Mouse (Mus musculus): Measurements from ENCODE around the gene Hps3. TPM values are rescaled to one million over a fixed set of nuclear protein-coding genes. Genes with fewer than 3 reads are reported as not detected.

Gene Hps3
- 4.5 and 4.9 TPM in 2 replicates for polyA plus RNA-seq (2015; fragmentation: Nextera tagmentation; extraction: Ambion mirVana)

GRCm38 (mm10) chr3:20034719-20035404 is at the start of gene Hps3:
Gene Hps3, minus strand, starts transcription at chr3:20035315.

DNA sequence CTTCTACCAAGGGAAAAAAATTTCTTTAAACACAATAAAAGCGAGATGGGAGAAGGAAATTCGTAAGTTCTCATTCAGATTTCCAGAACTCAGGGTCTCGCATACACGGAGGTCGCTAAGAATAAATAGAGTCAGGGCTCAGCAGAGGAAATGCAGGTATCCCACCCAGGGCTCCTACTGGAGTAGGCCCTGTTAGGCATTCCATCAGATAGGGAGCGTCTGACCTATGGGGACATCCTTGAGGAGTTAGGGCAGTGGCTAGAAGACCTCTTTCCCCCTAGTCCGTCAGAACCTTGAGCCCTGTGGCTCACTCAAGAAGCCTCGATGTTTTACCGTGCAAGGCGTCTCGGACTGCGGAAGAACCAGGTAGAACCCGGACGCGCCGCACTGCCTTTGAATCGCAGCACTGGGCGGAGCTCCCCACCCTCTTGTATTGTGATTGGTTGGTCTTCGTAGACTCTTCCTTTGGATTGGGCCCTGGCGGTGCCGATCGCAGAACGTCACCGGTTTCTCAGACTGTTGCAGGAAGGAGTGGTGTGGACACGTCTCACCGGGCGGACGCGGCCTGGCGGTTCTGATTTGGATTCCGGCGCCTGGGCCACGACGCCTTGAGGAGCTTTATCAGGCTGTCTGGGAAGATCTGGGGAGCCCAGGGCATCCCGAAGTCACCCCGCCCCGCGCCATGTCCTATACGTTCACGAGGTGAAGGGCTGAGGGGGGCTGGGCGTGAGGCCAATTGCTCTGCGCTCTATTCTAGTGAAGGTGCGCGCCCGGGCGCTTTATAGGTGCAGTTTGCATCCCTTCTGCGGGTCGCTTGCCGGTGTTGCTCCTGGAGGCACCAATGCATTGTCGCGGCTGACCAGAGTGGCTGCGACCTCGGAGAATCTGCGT is 22.4 kb upstream of the Hps3 start, which contains the start of gene Hltf:
Hltf (plus strand) TSS at position 506 of the 891 bp plus-strand sequence.

GRCm38 (mm10) chr3:19956885-19957284 is 78.2 kb downstream of the Hps3 start, which contains the start of gene Cp:
Gene Cp, plus strand, starts transcription at chr3:19957054.

Other genes with a start within 250 kb of the Hps3 start
- gene Cp, start 78.3 kb downstream of the Hps3 start, polyA plus RNA-seq (2015; fragmentation: Nextera tagmentation; extraction: Ambion mirVana), result 5.7 and 6.5 TPM in 2 replicates
- gene Hltf, start 22.5 kb upstream of the Hps3 start, polyA plus RNA-seq (2015; fragmentation: Nextera tagmentation; extraction: Ambion mirVana), result 4.6 and 6.7 TPM in 2 replicates
- 115 and 137 TPM in 2 replicates for gene Gyg, start 120.0 kb upstream of the Hps3 start, polyA plus RNA-seq (2015; fragmentation: Nextera tagmentation; extraction: Ambion mirVana)
- gene Cpa3, start 206.9 kb upstream of the Hps3 start, polyA plus RNA-seq (2015; fragmentation: Nextera tagmentation; extraction: Ambion mirVana), result 322 and 568 TPM in 2 replicates
- 0.27 and 0.43 TPM in 2 replicates for gene Cpb1, start 240.4 kb upstream of the Hps3 start, polyA plus RNA-seq (2015; fragmentation: Nextera tagmentation; extraction: Ambion mirVana)